Mouse (Mus musculus) midbrain, postnatal 0 days (tissue): ENCODE measurements around the gene Zcchc13. TPM values are rescaled to one million over a fixed set of nuclear protein-coding genes. Genes with fewer than 3 reads are reported as not detected.
"Not testable (repeated sequence)": the region's sequence is repeated elsewhere in the genome, so short reads cannot be mapped to it uniquely, and the experiment has no call there.

ENCODE experiments used
- ATAC-seq: fragments of 200-750 bp; cut with Nextera tagmentation; 2 replicates; pipeline ENCODE4 v1.8.0; 2017; ENCODE audit warnings: moderate number of reproducible peaks, mild to moderate bottlenecking, moderate TSS enrichment, moderate library complexity; ENCODE audit not compliant: low FRiP score
- DNase-seq: peaks from one replicate; pipeline ENCODE4 v3.0.0-alpha.2; 2015; ENCODE audit warnings: low spot score
- H3K27ac ChIP-seq: fragments of 300-500 bp; sonication (generic); 2 replicates; pipeline ENCODE4 v1.5.1; 2014; ENCODE audit warnings: low read depth, mild to moderate bottlenecking, low read length, mixed read lengths
- H3K27me3 ChIP-seq: fragments of 300-500 bp; sonication (generic); 2 replicates; pipeline ENCODE4 v1.6.1; 2014; ENCODE audit warnings: low read length, control low read depth, mixed read lengths; ENCODE audit not compliant: insufficient read depth
- H3K36me3 ChIP-seq: fragments of 300-500 bp; sonication (generic); 2 replicates; pipeline ENCODE4 v1.6.1; 2014; ENCODE audit warnings: low read length, control low read depth, mixed read lengths; ENCODE audit not compliant: insufficient read depth
- H3K4me1 ChIP-seq: fragments of 300-500 bp; sonication (generic); 2 replicates; pipeline ENCODE4 v1.6.1; 2014; ENCODE audit warnings: mild to moderate bottlenecking, control low read depth, antibody characterized with exemption, low read length, mixed read lengths; ENCODE audit not compliant: insufficient read depth
- H3K4me2 ChIP-seq: fragments of 300-500 bp; sonication (generic); 2 replicates; pipeline ENCODE4 v1.6.1; 2014; ENCODE audit warnings: low read depth, mild to moderate bottlenecking, low read length, mixed read lengths; ENCODE audit not compliant: poor library complexity, severe bottlenecking
- H3K4me3 ChIP-seq: fragments of 300-500 bp; sonication (generic); 2 replicates; pipeline ENCODE4 v1.5.1; 2014; ENCODE audit warnings: low read depth, mild to moderate bottlenecking, low read length, moderate library complexity
- H3K9ac ChIP-seq: fragments of 300-500 bp; sonication (generic); replicated peaks from 2 replicates; pipeline ENCODE4 v1.6.1; 2014; ENCODE audit warnings: mild to moderate bottlenecking, low read length, moderate library complexity, mixed read lengths; ENCODE audit not compliant: poor library complexity, severe bottlenecking
- H3K9me3 ChIP-seq: fragments of 300-500 bp; sonication (generic); 2 replicates; pipeline ENCODE4 v1.6.1; 2016; ENCODE audit warnings: low read length, control low read depth
- CTCF ChIP-seq: IDR thresholded peaks from 2 replicates; pipeline ENCODE4 v1.5.1; 2016; ENCODE audit warnings: antibody characterized with exemption, mild to moderate bottlenecking
- WGBS: fragments of 180-500 bp; shearing (Covaris S2); extraction: QIAGEN DNeasy Blood & Tissue Kit; methylation state at CpG from one replicate; pipeline ENCODE4 v1.1.7; 2014; 5-methylcytosine and 5-hydroxymethylcytosine counted together
- polyA plus RNA-seq: library from polyadenylated mRNA; unstranded; fragments of >200 nt; fragmentation: Nextera tagmentation; extraction: Ambion mirVana; gene quantifications from 2 replicates; pipeline ENCODE4 v1.2.1, GENCODE M21; 2015
- total RNA-seq: library from RNA; depleted of rRNA; stranded (reverse); fragments of >200 nt; gene quantifications from 2 replicates; pipeline ENCODE4 v1.2.3, GENCODE M21; 2014

Zcchc13 gene
- total and polyA plus RNA-seq, 2 experiments from 2014 or later: not detected

DNA sequence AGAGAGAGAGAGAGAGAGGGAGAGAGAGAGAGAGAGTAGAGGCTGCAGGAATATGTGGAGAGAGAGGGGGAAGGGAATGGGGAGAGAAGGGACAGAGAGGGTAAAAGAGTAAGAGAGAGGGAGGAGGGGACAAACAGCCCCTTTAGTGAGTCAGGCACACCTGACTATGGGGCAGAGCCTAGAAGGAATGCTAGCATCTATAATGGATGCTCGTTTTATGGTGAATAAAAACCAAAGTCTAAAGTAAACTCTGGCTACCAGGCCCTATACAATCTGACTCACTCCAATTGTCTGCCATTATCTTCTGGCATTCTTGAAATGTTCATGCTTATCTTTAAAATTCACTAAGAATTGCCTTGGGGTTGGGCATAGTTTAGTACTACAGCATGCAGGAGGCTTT lies 21.7 kb downstream of the Zcchc13 start:
- Histone ChIP-seq H3K36me3 (no peaks in the 10 kb centered on the region), H3K4me2 (no peak overlapping the region), H3K9ac (no peak overlapping the region), H3K4me1 (no peaks in the 10 kb centered on the region), H3K27ac (no peak overlapping the region), H3K27me3 (no peaks in the 10 kb centered on the region; the same call in 1 of the 2 replicates), H3K9me3 (no peaks in the 10 kb centered on the region), H3K4me3 (no peak overlapping the region)
- DNase-seq: no peak
- WGBS: 50% methylated on average over 1 of the region's 1 CpGs
- no peak for ATAC-seq
- no peak for TF ChIP-seq CTCF

- ATAC-seq: no peak
- H3K9ac ChIP-seq: no peak overlapping the region
- H3K9me3 ChIP-seq: no peaks in the 10 kb centered on the region
- DNase-seq: no peak
- no peaks in the 10 kb centered on the region; the same call in 1 of the 2 replicates for H3K27me3 ChIP-seq
- no peak overlapping the region for H3K4me2 ChIP-seq
- no peaks in the 10 kb centered on the region for H3K4me1 ChIP-seq
- TF ChIP-seq CTCF: no peak
- no peak overlapping the region for H3K27ac ChIP-seq
- H3K4me3 ChIP-seq: no peak overlapping the region
- no peaks in the 10 kb centered on the region for H3K36me3 ChIP-seq
- WGBS: 36% methylated on average over 2 of the region's 2 CpGs
Measured at GRCm38 (mm10) chrX:103653021-103653420, 22.6 kb downstream of the Zcchc13 start.

- no peaks in the 10 kb centered on the region for H3K9me3 ChIP-seq
- no peak overlapping the region for H3K4me3 ChIP-seq
- 27% methylated on average over 3 of the region's 4 CpGs for WGBS
- no peak overlapping the region for H3K4me2 ChIP-seq
- H3K9ac ChIP-seq: no peak overlapping the region
- no peak for TF ChIP-seq CTCF
- ATAC-seq (0 out of 2 replicates have a peak, but pooled peaks have one; percentile 49), DNase-seq (peak; percentile 1)
- peaks cover 3% of the 10 kb centered on the region; the same call in 1 of the 2 replicates for H3K27me3 ChIP-seq
- no peaks in the 10 kb centered on the region for H3K36me3 ChIP-seq
- H3K4me1 ChIP-seq: no peaks in the 10 kb centered on the region
- H3K27ac ChIP-seq: no peak overlapping the region
Measured at GRCm38 (mm10) chrX:103658985-103659384, 28.6 kb downstream of the Zcchc13 start.

DNA sequence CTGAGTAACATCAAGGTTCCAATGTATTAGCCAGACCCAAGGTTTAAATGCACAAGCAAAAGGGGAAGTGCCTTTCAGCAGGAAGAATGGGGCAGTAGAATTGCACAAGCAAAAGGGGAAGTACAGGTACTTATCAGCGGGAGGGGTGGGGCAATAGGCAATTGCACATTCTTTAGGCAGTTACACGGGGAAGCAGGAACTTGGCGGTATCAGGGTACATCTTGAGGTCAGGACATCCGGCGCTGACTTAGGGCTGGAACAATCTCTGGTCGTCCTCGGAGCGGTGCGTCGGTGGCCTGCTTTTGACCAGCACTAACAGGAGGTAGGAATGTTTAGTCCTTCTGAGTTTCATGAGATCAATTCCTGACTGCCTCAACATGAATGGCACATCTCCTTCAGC lies 34.1 kb downstream of the Zcchc13 start:
- not testable (repeated sequence) for H3K9me3 ChIP-seq, H3K4me1 ChIP-seq, H3K4me2 ChIP-seq, ATAC-seq, H3K36me3 ChIP-seq, H3K27ac ChIP-seq, H3K9ac ChIP-seq, DNase-seq, H3K4me3 ChIP-seq, H3K27me3 ChIP-seq
- WGBS: 85% methylated on average over 10 of the region's 10 CpGs

- H3K4me2 ChIP-seq: no peak overlapping the region
- TF ChIP-seq CTCF: no peak
- H3K36me3 ChIP-seq: no peaks in the 10 kb centered on the region
- no peak overlapping the region for H3K27ac ChIP-seq
- no peaks in the 10 kb centered on the region for H3K27me3 ChIP-seq
- H3K4me1 ChIP-seq: no peaks in the 10 kb centered on the region
- H3K9ac ChIP-seq: no peak overlapping the region
- DNase-seq (no peak), ATAC-seq (no peak)
- no peaks in the 10 kb centered on the region for H3K9me3 ChIP-seq
- no peak overlapping the region for H3K4me3 ChIP-seq
Measured at GRCm38 (mm10) chrX:103670245-103670644, 39.9 kb downstream of the Zcchc13 start.

DNA sequence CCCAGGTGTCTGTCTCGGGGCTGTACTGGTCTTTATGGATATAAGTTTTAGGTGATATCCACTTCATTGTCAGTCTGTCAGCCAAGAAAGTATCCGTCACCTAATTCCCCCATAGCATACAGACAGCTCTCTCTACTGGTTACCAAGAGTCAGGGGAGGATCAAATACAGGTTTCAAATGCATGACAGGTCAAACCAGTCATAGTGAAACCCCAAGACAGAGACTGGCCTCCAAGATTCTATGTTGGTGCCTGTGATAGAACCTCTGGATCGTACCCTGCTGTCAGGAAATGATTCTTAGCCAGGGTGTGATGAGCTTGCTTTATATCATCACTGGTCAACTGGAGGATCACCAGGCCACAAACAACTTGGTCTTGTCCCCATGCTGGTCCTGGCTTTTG lies 43.4 kb downstream of the Zcchc13 start:
- no peak for TF ChIP-seq CTCF
- H3K36me3 ChIP-seq: no peaks in the 10 kb centered on the region

More for the DNA sequence above, 43.4 kb downstream of the Zcchc13 start:
- Histone ChIP-seq H3K9ac (no peak overlapping the region), H3K27me3 (no peaks in the 10 kb centered on the region; the same call in 1 of the 2 replicates), H3K4me2 (no peak overlapping the region), H3K4me1 (no peaks in the 10 kb centered on the region), H3K9me3 (no peaks in the 10 kb centered on the region), H3K4me3 (no peak overlapping the region), H3K27ac (no peak overlapping the region)
- ATAC-seq (no peak), DNase-seq (no peak)
- 77% methylated on average over 3 of the region's 3 CpGs for WGBS
